Mouse (Mus musculus) kidney, adult 2 months (tissue): ENCODE measurements at regions not wholly inside any gene's neighbourhood (a gene's known extent, or its start where the extent isn't known, plus 50 kb on each side); places are given as distances from the start of the nearest gene placed in this dataset.

Experiments used
- CTCF ChIP-seq: fragments of 200-500 bp; conservative IDR thresholded peaks from 2 replicates; pipeline ENCODE4 v1.5.1; 2011; ENCODE audit warnings: low read depth, mild to moderate bottlenecking, control low read depth, low read length, moderate library complexity, mixed read lengths; ENCODE audit not compliant: insufficient read depth, insufficient read length
- POLR2A ChIP-seq: fragments of 200-500 bp; IDR thresholded peaks from one replicate; pipeline ENCODE4 v1.6.1; 2011; ENCODE audit warnings: low read depth, low read length, control low read depth

DNA sequence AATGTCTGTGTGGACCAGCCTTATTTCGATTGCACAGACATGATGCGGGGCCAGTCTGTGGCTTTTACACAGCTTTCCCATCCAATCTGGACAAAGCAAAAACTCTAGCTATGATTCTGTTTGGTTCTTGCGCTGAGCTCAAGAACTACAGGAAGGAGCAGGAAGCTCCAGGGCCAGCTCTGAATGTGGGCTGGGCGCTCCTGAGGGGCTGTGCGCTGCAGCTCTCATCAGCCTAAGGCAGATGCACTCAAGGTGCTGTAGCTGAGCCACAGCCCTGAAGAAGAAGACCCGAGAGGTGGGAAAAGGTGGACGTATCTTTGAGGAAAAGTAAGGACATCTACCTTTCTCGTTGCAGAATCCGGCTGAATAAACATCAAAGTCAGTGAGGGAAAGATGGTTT lies 278.2 kb upstream of the Nrsn1 start:
- TF ChIP-seq CTCF (no peak), POLR2A (no peak)
